Mouse (Mus musculus) heart, adult 11 months (tissue): ENCODE results near the gene Tmem43.

Source experiments
- DNase-seq: peaks from one replicate; pipeline ENCODE4 v3.0.0; 2022

Tmem43 gene

GRCm38 (mm10) chr6:91472868-91473804, at the start of gene Tmem43, which contains the start of gene Chchd4:
Gene Tmem43 (plus strand): TSS chr6:91473703.
Gene Chchd4 (minus strand): TSS chr6:91473546.
- peak; percentile 100 for DNase-seq

- DNase-seq: peak; percentile 44
Measured at GRCm38 (mm10) chr6:91424151-91424550, 49.4 kb upstream of the Tmem43 start.

- peak; percentile 99 for DNase-seq
Measured at GRCm38 (mm10) chr6:91440474-91441144, 32.9 kb upstream of the Tmem43 start.

- DNase-seq: peak; percentile 82
Measured at GRCm38 (mm10) chr6:91441145-91441662, 32.3 kb upstream of the Tmem43 start.

GRCm38 (mm10) chr6:91445316-91445715, 28.2 kb upstream of the Tmem43 start:
- DNase-seq: peak; percentile 37

- peak; percentile 56 for DNase-seq
Measured at GRCm38 (mm10) chr6:91449472-91450225, 23.9 kb upstream of the Tmem43 start.

- peak; percentile 43 for DNase-seq
Measured at GRCm38 (mm10) chr6:91452056-91452455, 21.4 kb upstream of the Tmem43 start.

GRCm38 (mm10) chr6:91454546-91454945, 19.0 kb upstream of the Tmem43 start:
- DNase-seq: peak; percentile 64

GRCm38 (mm10) chr6:91459471-91459870, 14.0 kb upstream of the Tmem43 start:
- peak; percentile 51 for DNase-seq

- DNase-seq: peak; percentile 57
Measured at GRCm38 (mm10) chr6:91465756-91466155, 7.7 kb upstream of the Tmem43 start.

GRCm38 (mm10) chr6:91467106-91467505, 6.4 kb upstream of the Tmem43 start:
- peak; percentile 92 for DNase-seq

- DNase-seq: peak; percentile 63
Measured at GRCm38 (mm10) chr6:91470712-91471111, 2.8 kb upstream of the Tmem43 start.

- peak; percentile 81 for DNase-seq
Measured at GRCm38 (mm10) chr6:91471427-91471826, 2.1 kb upstream of the Tmem43 start.

GRCm38 (mm10) chr6:91472319-91472718, 1.2 kb upstream of the Tmem43 start:
- peak; percentile 91 for DNase-seq

- DNase-seq: no peak
Measured at GRCm38 (mm10) chr6:91473805-91474440, 420 bp downstream of the Tmem43 start.

- peak; percentile 94 for DNase-seq
Measured at GRCm38 (mm10) chr6:91474441-91475190, 1.1 kb downstream of the Tmem43 start.

- peak; percentile 86 for DNase-seq
Measured at GRCm38 (mm10) chr6:91476541-91476940, 3.0 kb downstream of the Tmem43 start.

- DNase-seq: peak; percentile 95
Measured at GRCm38 (mm10) chr6:91483371-91483770, 9.9 kb downstream of the Tmem43 start.

- DNase-seq: peak; percentile 94
Measured at GRCm38 (mm10) chr6:91486736-91487453, 13.4 kb downstream of the Tmem43 start.

GRCm38 (mm10) chr6:91488496-91489212, 15.2 kb downstream of the Tmem43 start:
- DNase-seq: peak; percentile 98
